Mouse (Mus musculus): ENCODE data around the gene Spef1.
A peak's percentile ranks its signal among the peaks of the same experiment; 100 is the strongest.
"Not testable (repeated sequence)": the region's sequence is repeated elsewhere in the genome, so short reads cannot be mapped to it uniquely, and the experiment has no call there.

Spef1 gene

DNA sequence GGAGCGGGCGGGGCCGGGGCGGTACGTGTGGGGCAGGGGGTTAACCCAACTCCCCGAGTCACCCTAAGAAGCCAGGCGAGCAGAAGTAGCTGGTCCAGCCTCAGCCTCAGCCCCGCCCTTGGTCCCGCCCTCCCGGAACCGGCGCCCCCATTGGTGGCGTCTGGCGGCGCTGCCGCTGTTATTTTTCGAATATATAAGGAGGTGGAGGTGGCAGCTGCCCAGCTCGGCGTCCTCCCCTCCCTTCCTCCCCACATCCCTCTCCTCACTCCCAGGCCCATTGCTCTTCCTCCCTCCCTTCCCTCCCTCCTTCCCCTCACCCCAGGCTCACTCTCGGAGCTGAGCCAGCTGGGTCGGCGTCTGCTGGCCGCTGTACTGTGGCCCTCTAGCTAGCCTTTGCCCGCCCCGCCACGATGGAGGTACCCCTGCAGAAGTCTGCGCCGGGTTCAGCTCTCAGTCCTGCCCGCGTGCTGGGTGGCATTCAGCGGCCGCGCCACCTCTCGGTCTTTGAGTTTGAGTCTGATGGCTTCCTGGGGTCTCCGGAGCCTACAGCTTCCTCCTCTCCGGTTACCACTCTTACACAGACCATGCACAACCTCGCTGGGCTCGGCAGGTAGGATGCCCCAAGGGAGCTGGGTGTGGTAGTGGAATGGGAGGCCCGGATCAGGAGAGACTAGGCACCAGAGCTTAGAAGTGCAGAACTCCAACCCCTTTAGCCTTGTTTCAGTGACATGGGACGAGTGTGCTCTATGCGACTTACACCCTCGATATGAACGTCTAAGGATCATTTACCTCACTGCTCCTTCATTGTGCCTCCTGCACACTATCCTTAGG is at the start of gene Spef1, which contains the start of gene Cdc25b:
Gene Spef1 (minus strand): TSS at position 512 of the 831 bp plus-strand sequence.
Gene Cdc25b (plus strand): TSS at position 179 of the 831 bp plus-strand sequence.
- peak; percentile 88 for DNase-seq

DNA sequence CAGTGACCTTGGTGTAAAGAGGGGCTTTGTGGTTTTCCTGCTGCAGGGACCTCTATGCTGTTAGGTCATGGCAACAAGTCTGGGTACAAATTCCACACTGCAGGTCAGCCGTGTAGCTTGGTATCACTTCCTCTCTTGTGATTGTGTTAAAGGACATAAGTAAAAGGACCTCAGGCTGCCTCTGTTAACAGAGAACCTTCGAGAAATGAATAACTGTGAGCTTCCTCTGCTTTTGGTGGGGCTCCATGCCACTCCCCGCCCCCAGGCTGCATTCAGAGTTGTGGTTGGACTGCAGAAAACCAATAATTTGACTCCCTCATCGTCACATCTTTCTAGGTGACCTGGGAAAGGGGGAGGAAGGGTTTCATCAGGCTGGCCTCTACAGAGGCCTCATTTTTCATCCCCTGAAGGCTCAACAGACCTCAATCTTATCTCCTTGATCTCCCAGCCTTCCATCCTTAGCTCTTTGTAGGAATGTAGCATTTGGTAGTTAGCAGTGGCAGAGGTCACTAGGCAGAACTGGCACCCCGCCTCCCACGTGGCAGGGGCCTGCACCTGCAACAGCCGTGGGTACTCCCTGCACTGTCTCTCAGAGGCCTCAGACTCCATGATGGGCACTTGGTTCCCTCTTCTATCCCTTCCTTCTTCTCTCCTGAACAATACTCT is 48.0 kb upstream of the Spef1 start:
- DNase-seq: peak; percentile 45

DNA sequence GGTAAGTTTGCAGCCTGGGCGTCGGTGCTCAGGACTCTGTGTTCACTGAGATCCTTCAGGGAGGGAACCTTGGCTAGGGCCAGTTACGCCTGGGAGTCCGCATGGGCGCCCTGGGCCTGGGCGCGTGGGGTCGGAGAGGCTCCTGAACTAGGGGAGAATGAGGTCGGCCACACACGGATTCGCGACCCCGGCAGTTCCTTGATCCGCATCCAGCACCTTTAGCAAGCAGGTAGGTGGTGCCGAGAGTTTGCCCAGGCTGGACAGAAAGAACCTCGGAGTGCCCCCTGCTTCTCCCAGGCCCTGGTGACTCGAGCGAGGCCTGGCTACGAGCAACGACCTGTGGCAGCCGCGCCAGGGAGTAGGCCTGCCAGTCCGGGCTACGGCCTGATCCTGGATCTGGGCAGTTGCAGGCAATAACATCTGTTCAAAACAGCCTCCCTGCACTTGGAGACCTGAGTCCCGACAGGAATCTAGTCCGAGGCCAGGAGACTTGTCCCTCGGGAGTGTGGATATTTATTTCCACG is 47.1 kb upstream of the Spef1 start:
- no peak for DNase-seq

- DNase-seq: peak; percentile 96
These were observed 46.4 kb upstream of the Spef1 start, which contains the start of gene Mavs for GRCm38 (mm10) chr2:131233307-131234126. Mavs (plus strand) TSS chr2:131234063.

GRCm38 (mm10) chr2:131232558-131232957 is 45.5 kb upstream of the Spef1 start:
- DNase-seq: no peak

GRCm38 (mm10) chr2:131227243-131227642 is 40.2 kb upstream of the Spef1 start:
- no peak for DNase-seq

DNA sequence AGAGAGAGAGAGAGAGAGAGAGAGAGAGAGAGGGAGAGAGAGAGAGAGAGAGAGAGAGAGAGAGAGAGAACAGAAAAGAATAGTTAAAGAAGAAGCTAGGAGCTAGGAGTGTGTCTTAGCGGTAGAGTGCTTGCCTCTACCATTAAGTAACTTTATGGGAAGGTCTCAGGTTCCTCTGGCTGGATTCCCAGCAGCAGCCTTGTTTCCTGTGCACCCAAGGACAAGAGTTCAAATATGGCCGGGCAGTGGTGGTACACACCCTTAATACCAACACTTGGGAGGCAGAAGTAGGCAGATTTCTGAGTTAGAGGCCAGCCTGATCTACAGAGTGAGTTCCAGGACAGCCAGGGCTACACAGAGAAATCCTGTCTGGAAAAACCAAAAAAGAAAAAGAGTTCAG is 39.6 kb upstream of the Spef1 start:
- not testable (repeated sequence) for DNase-seq

DNA sequence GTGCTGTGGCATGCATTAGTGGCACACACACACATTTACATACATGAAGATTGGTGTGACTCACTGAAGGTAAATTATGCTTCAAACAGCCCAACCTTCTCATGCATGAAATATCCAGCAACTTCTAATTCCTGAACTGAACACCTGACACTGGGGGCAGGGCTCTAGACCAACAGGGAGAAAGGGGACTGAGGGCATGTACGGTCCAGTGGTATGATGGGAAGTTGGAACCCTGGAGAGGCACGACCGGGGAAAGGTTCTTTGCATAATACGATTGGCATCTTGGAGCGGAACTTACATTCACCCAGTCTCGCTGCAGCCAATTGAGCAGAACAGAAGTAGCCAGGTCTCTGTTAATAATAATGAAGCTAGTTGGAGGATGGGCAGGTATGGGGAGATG is 38.1 kb upstream of the Spef1 start:
- DNase-seq: peak; percentile 58

- no peak for DNase-seq
These were observed 36.5 kb upstream of the Spef1 start for GRCm38 (mm10) chr2:131223569-131223968.

- DNase-seq: no peak
These were observed 35.5 kb upstream of the Spef1 start for GRCm38 (mm10) chr2:131222562-131222961.

GRCm38 (mm10) chr2:131221853-131222515 is 34.9 kb upstream of the Spef1 start:
- no peak for DNase-seq

DNA sequence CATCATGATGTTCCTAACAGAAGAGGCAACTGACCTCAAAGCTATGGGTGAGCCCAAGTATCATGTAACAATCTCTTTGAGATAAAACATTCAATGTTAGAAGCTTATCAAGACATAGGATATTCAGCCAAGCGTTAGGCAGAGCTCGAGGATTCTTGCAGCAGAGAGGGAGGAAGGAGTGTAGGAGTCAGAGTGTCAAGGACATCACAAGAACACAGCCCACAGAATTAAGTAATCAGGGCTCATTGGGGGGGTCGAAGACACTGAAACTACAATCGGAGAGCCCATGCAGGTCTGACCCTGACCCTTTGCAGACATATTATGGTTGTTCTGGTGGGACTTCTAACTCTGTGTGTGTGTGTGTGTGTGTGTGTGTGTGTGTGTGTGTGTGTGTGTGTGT is 32.9 kb upstream of the Spef1 start:
- DNase-seq: no peak

GRCm38 (mm10) chr2:131215941-131216858 is 29.1 kb upstream of the Spef1 start:
- DNase-seq: peak; percentile 61

GRCm38 (mm10) chr2:131213773-131214172 is 26.7 kb upstream of the Spef1 start:
- no peak for DNase-seq

DNA sequence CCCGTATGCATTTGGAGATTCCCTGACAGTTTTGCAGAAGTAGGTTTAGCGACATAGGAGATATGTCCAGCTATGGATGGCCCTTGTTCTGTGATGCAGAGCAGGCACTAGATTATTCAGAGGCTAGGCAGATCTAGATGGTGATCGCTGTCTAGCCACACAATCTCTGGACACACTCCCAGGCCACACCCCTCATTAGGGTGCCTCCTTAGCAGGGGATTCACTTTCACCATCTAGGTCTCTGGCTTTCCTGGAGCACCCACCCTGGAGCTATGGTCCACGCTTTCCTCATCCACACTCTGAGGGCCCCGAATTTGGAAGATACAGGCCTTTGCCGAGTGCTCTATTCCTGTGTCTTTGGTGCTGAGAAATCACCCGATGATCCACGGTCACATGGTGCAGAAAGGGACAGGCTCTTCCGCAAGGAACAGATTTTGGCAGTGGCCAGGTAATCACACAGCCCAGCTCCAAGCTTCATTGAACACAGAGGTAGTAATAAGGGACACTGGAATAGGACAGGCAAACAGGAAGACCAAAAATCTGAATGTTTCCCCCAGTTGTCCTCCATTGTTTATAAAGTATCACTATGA is 24.0 kb upstream of the Spef1 start:
- DNase-seq: peak; percentile 50

- peak; percentile 98 for DNase-seq
These were observed 23.1 kb upstream of the Spef1 start for GRCm38 (mm10) chr2:131209969-131210792.

GRCm38 (mm10) chr2:131209125-131209795 is 22.2 kb upstream of the Spef1 start:
- no peak for DNase-seq

DNA sequence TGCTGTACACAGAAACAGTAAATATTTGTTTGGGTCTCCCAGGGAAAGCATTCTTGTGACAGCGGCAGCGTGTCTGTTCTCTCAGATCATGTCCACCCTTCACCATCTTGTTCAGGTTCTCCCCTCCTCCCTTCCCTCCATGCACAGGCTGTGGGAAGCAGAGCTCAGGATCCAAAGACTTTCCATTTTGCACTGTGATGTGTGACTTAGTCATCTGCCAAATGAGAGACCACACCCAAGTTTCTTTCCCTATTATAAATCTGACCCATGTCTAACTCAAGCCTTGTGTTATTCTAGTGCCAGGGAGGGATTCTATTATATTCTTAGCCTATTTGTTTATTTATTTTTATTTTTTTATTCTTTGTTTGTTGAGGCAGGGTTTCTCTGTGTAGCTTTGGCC is 21.3 kb upstream of the Spef1 start:
- DNase-seq: no peak

DNA sequence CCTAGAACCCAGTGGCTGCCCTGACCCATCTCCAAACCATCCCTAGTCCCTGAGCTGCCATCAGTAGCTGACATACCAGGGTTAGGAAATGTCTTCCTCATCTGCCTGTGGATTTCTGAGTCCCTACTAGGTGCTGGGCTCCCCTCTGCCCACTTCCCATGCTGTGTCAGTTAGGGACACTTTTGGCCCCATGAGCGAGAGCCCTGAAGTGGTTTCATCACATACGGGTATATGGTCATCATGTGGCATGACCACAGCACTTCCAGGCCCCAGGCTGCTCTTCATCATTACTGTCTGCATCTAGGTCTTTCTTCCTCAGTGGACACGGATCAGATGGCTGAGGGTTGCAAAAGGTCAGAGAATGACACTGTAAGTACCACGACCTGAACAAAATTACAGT is 19.7 kb upstream of the Spef1 start, which contains the start of gene Ap5s1:
Gene Ap5s1 (plus strand): TSS at position 301 of the 400 bp plus-strand sequence.
- DNase-seq: no peak
